Mouse (Mus musculus) CH12.LX (cell line): ENCODE measurements around the gene Letmd1. TPM values are rescaled to one million over a fixed set of nuclear protein-coding genes. Genes with fewer than 3 reads are reported as not detected.

Experiments used
- polyA plus RNA-seq: library from polyadenylated mRNA; unstranded; fragments of >175 nt; gene quantifications from 2 replicates; pipeline ENCODE4 v1.2.1, GENCODE M21; 2012; ENCODE audit warnings: low read depth; ENCODE audit not compliant: insufficient read length
- total RNA-seq, 2 experiments: library from RNA; depleted of rRNA; stranded (reverse); fragments of 300-350 nt in 1 of 2; fragments of >200 nt in 1 of 2; gene quantifications; 2 replicates each; pipeline ENCODE4 v1.2.3; 2012 to 2014

Gene Letmd1
- total and polyA plus RNA-seq, 3 experiments: 31.4 to 51.3 (median 39.0) TPM

Other genes with a start within 250 kb of the Letmd1 start
- gene Atf1, start 241.2 kb upstream of the Letmd1 start, total RNA-seq (2012; rRNA removed): 28.0 and 28.2 TPM in 2 replicates
- 48.4 and 51.1 TPM in 2 replicates for gene Atf1, start 241.2 kb upstream of the Letmd1 start, total RNA-seq (2014; rRNA removed)
- 111 and 133 TPM in 2 replicates for gene Atf1, start 241.2 kb upstream of the Letmd1 start, polyA plus RNA-seq
- gene Tmprss12, start 188.2 kb upstream of the Letmd1 start, total RNA-seq (2012; rRNA removed): not detected in 2 replicates
- not detected in 2 replicates for gene Tmprss12, start 188.2 kb upstream of the Letmd1 start, total RNA-seq (2014; rRNA removed)
- not detected in 2 replicates for gene Tmprss12, start 188.2 kb upstream of the Letmd1 start, polyA plus RNA-seq
- 5.8 and 6.5 TPM in 2 replicates for gene Mettl7a1, start 164.9 kb upstream of the Letmd1 start, total RNA-seq (2012; rRNA removed)
- 17.2 and 17.9 TPM in 2 replicates for gene Mettl7a1, start 164.9 kb upstream of the Letmd1 start, total RNA-seq (2014; rRNA removed)
- 14.2 and 14.9 TPM in 2 replicates for gene Mettl7a1, start 164.9 kb upstream of the Letmd1 start, polyA plus RNA-seq
- gene Mettl7a3, start 134.1 kb upstream of the Letmd1 start, total RNA-seq (2012; rRNA removed): 0.17 TPM in 1 of 2 replicates, not detected in the other
- not detected in 2 replicates for gene Mettl7a3, start 134.1 kb upstream of the Letmd1 start, total RNA-seq (2014; rRNA removed)
- gene Mettl7a3, start 134.1 kb upstream of the Letmd1 start, polyA plus RNA-seq: 0.33 and 0.70 TPM in 2 replicates
- gene Methig1, start 115.9 kb upstream of the Letmd1 start, total RNA-seq (2012; rRNA removed): not detected in 2 replicates
- not detected in 2 replicates for gene Methig1, start 115.9 kb upstream of the Letmd1 start, total RNA-seq (2014; rRNA removed)
- not detected in 2 replicates for gene Methig1, start 115.9 kb upstream of the Letmd1 start, polyA plus RNA-seq
- not detected in 2 replicates for gene Mettl7a2, start 115.8 kb upstream of the Letmd1 start, total RNA-seq (2012; rRNA removed)
- gene Mettl7a2, start 115.8 kb upstream of the Letmd1 start, total RNA-seq (2014; rRNA removed): not detected in 2 replicates
- not detected in 2 replicates for gene Mettl7a2, start 115.8 kb upstream of the Letmd1 start, polyA plus RNA-seq
- gene Higd1c, start 104.5 kb upstream of the Letmd1 start, total RNA-seq (2012; rRNA removed): not detected in 2 replicates
- not detected in 2 replicates for gene Higd1c, start 104.5 kb upstream of the Letmd1 start, total RNA-seq (2014; rRNA removed)
- not detected in 2 replicates for gene Higd1c, start 104.5 kb upstream of the Letmd1 start, polyA plus RNA-seq
- not detected in 2 replicates for gene Gm5475, start 46.9 kb upstream of the Letmd1 start, total RNA-seq (2012; rRNA removed)
- not detected in 2 replicates for gene Gm5475, start 46.9 kb upstream of the Letmd1 start, total RNA-seq (2014; rRNA removed)
- gene Gm5475, start 46.9 kb upstream of the Letmd1 start, polyA plus RNA-seq: not detected in 2 replicates
- gene Slc11a2, start 44.0 kb upstream of the Letmd1 start, total RNA-seq (2012; rRNA removed): 8.9 and 13.2 TPM in 2 replicates
- gene Slc11a2, start 44.0 kb upstream of the Letmd1 start, total RNA-seq (2014; rRNA removed): 11.7 and 13.0 TPM in 2 replicates
- gene Slc11a2, start 44.0 kb upstream of the Letmd1 start, polyA plus RNA-seq: 18.6 and 19.1 TPM in 2 replicates
- 3.5 TPM in 2 replicates for gene Csrnp2, start 26.5 kb downstream of the Letmd1 start, total RNA-seq (2012; rRNA removed)
- 2.3 and 2.4 TPM in 2 replicates for gene Csrnp2, start 26.5 kb downstream of the Letmd1 start, total RNA-seq (2014; rRNA removed)
- 2.0 and 2.3 TPM in 2 replicates for gene Csrnp2, start 26.5 kb downstream of the Letmd1 start, polyA plus RNA-seq
- gene Tfcp2, start 83.0 kb downstream of the Letmd1 start, total RNA-seq (2012; rRNA removed): 5.8 and 7.8 TPM in 2 replicates
- 6.3 and 6.8 TPM in 2 replicates for gene Tfcp2, start 83.0 kb downstream of the Letmd1 start, total RNA-seq (2014; rRNA removed)
- 5.3 and 5.9 TPM in 2 replicates for gene Tfcp2, start 83.0 kb downstream of the Letmd1 start, polyA plus RNA-seq
- 3.5 and 7.4 TPM in 2 replicates for gene Pou6f1, start 131.0 kb downstream of the Letmd1 start, total RNA-seq (2012; rRNA removed)
- 0.97 and 1.7 TPM in 2 replicates for gene Pou6f1, start 131.0 kb downstream of the Letmd1 start, total RNA-seq (2014; rRNA removed)
- 6.3 and 9.1 TPM in 2 replicates for gene Pou6f1, start 131.0 kb downstream of the Letmd1 start, polyA plus RNA-seq
- 56.0 and 63.8 TPM in 2 replicates for gene Dazap2, start 146.3 kb downstream of the Letmd1 start, total RNA-seq (2012; rRNA removed)
- gene Dazap2, start 146.3 kb downstream of the Letmd1 start, total RNA-seq (2014; rRNA removed): 139 and 159 TPM in 2 replicates
- gene Dazap2, start 146.3 kb downstream of the Letmd1 start, polyA plus RNA-seq: 160 and 213 TPM in 2 replicates
- gene Smagp, start 167.9 kb downstream of the Letmd1 start, total RNA-seq (2012; rRNA removed): 4.9 and 7.0 TPM in 2 replicates
- 0.55 and 1.3 TPM in 2 replicates for gene Smagp, start 167.9 kb downstream of the Letmd1 start, total RNA-seq (2014; rRNA removed)
- 3.2 and 4.8 TPM in 2 replicates for gene Smagp, start 167.9 kb downstream of the Letmd1 start, polyA plus RNA-seq
- gene Bin2, start 200.5 kb downstream of the Letmd1 start, total RNA-seq (2012; rRNA removed): 60.4 and 64.8 TPM in 2 replicates
- 49.2 and 51.4 TPM in 2 replicates for gene Bin2, start 200.5 kb downstream of the Letmd1 start, total RNA-seq (2014; rRNA removed)
- 72.8 and 89.9 TPM in 2 replicates for gene Bin2, start 200.5 kb downstream of the Letmd1 start, polyA plus RNA-seq
- gene Cela1, start 218.9 kb downstream of the Letmd1 start, total RNA-seq (2012; rRNA removed): 4.8 and 5.1 TPM in 2 replicates
- 1.3 and 1.8 TPM in 2 replicates for gene Cela1, start 218.9 kb downstream of the Letmd1 start, total RNA-seq (2014; rRNA removed)
- 3.3 TPM in 2 replicates for gene Cela1, start 218.9 kb downstream of the Letmd1 start, polyA plus RNA-seq